Mouse (Mus musculus): ENCODE results near the gene Ascc2. TPM values are rescaled to one million over a fixed set of nuclear protein-coding genes. Genes with fewer than 3 reads are reported as not detected.

Gene Ascc2
- polyA plus RNA-seq, 1 experiment, result 17.2 TPM

- Histone ChIP-seq H3K4me3 (ENCODE audit: low read depth, low read length) (no peak overlapping the region), H3K27me3 (ENCODE audit: control insufficient read depth, insufficient read depth, low read length) (no peaks in the 10 kb centered on the region), H3K4me1 (ENCODE audit: control insufficient read depth, insufficient read depth, insufficient read length, low read length) (no peaks in the 10 kb centered on the region), H3K36me3 (ENCODE audit: control insufficient read depth, insufficient read depth, low read length) (peaks cover 2% of the 10 kb centered on the region), H3K27ac (ENCODE audit: insufficient read depth, low read depth, low read length) (no peak overlapping the region)
- no peak for TF ChIP-seq POLR2A (IDR thresholded peaks at IDR 0.05; ENCODE audit: low read depth, low read length)
- no peak for TF ChIP-seq CTCF (IDR thresholded peaks at IDR 0.05; ENCODE audit: extremely low read depth, insufficient read length, insufficient replicate concordance, low read depth, low read length)
- 77% methylated on average over 5 of the region's 5 CpGs for WGBS
Observed at GRCm38 (mm10) chr11:4718548-4718947, 81.0 kb downstream of the Ascc2 start.

GRCm38 (mm10) chr11:4719961-4720360 is 82.4 kb downstream of the Ascc2 start:
- Histone ChIP-seq H3K4me1 (ENCODE audit: control insufficient read depth, insufficient read depth, insufficient read length, low read length) (no peaks in the 10 kb centered on the region), H3K4me3 (ENCODE audit: low read depth, low read length) (no peak overlapping the region), H3K36me3 (ENCODE audit: control insufficient read depth, insufficient read depth, low read length) (peaks cover 10% of the 10 kb centered on the region), H3K27ac (ENCODE audit: insufficient read depth, low read depth, low read length) (no peak overlapping the region), H3K27me3 (ENCODE audit: control insufficient read depth, insufficient read depth, low read length) (no peaks in the 10 kb centered on the region)
- no peak for TF ChIP-seq CTCF (IDR thresholded peaks at IDR 0.05; ENCODE audit: extremely low read depth, insufficient read length, insufficient replicate concordance, low read depth, low read length)
- WGBS, result 88% methylated on average over 9 of the region's 9 CpGs

- Histone ChIP-seq H3K27me3 (ENCODE audit: control insufficient read depth, insufficient read depth, low read length) (no peaks in the 10 kb centered on the region), H3K27ac (ENCODE audit: insufficient read depth, low read depth, low read length) (no peak overlapping the region), H3K4me1 (ENCODE audit: control insufficient read depth, insufficient read depth, insufficient read length, low read length) (no peaks in the 10 kb centered on the region), H3K36me3 (ENCODE audit: control insufficient read depth, insufficient read depth, low read length) (peaks cover 10% of the 10 kb centered on the region), H3K4me3 (ENCODE audit: low read depth, low read length) (no peak overlapping the region)
- TF ChIP-seq POLR2A (IDR thresholded peaks at IDR 0.05; ENCODE audit: low read depth, low read length) (no peak), CTCF (IDR thresholded peaks at IDR 0.05; ENCODE audit: extremely low read depth, insufficient read length, insufficient replicate concordance, low read depth, low read length) (no peak)
- WGBS, result 77% methylated on average over 11 of the region's 11 CpGs
Observed at GRCm38 (mm10) chr11:4720393-4720792, 82.8 kb downstream of the Ascc2 start.

- peaks cover 15% of the 10 kb centered on the region for H3K36me3 ChIP-seq (ENCODE audit: control insufficient read depth, insufficient read depth, low read length)
- TF ChIP-seq CTCF (IDR thresholded peaks at IDR 0.05; ENCODE audit: extremely low read depth, insufficient read length, insufficient replicate concordance, low read depth, low read length), result no peak
- no peak for TF ChIP-seq POLR2A (IDR thresholded peaks at IDR 0.05; ENCODE audit: low read depth, low read length)
- H3K4me3 ChIP-seq (ENCODE audit: low read depth, low read length), result no peak overlapping the region
- 56% methylated on average over 7 of the region's 7 CpGs for WGBS
- H3K27ac ChIP-seq (ENCODE audit: insufficient read depth, low read depth, low read length), result no peak overlapping the region
- H3K27me3 ChIP-seq (ENCODE audit: control insufficient read depth, insufficient read depth, low read length), result no peaks in the 10 kb centered on the region
- H3K4me1 ChIP-seq (ENCODE audit: control insufficient read depth, insufficient read depth, insufficient read length, low read length), result no peaks in the 10 kb centered on the region
Observed at GRCm38 (mm10) chr11:4720900-4721580, 83.5 kb downstream of the Ascc2 start.

- WGBS, result 81% methylated on average over 8 of the region's 8 CpGs
- TF ChIP-seq POLR2A (IDR thresholded peaks at IDR 0.05; ENCODE audit: low read depth, low read length) (no peak), CTCF (IDR thresholded peaks at IDR 0.05; ENCODE audit: extremely low read depth, insufficient read length, insufficient replicate concordance, low read depth, low read length) (no peak)
- no peak overlapping the region for H3K27ac ChIP-seq (ENCODE audit: insufficient read depth, low read depth, low read length)
- no peaks in the 10 kb centered on the region for H3K27me3 ChIP-seq (ENCODE audit: control insufficient read depth, insufficient read depth, low read length)
- H3K4me3 ChIP-seq (ENCODE audit: low read depth, low read length), result no peak overlapping the region
- no peaks in the 10 kb centered on the region for H3K4me1 ChIP-seq (ENCODE audit: control insufficient read depth, insufficient read depth, insufficient read length, low read length)
- H3K36me3 ChIP-seq (ENCODE audit: control insufficient read depth, insufficient read depth, low read length), result peaks cover 15% of the 10 kb centered on the region
Observed at GRCm38 (mm10) chr11:4721728-4722127, 84.2 kb downstream of the Ascc2 start.

- peaks cover 3% of the 10 kb centered on the region for H3K4me1 ChIP-seq (ENCODE audit: control insufficient read depth, insufficient read depth, insufficient read length, low read length)
- no peak overlapping the region for H3K27ac ChIP-seq (ENCODE audit: insufficient read depth, low read depth, low read length)
- 22% methylated on average over 12 of the region's 12 CpGs for WGBS
- H3K36me3 ChIP-seq (ENCODE audit: control insufficient read depth, insufficient read depth, low read length), result peaks cover 16% of the 10 kb centered on the region
- H3K4me3 ChIP-seq (ENCODE audit: low read depth, low read length), result no peak overlapping the region
- H3K27me3 ChIP-seq (ENCODE audit: control insufficient read depth, insufficient read depth, low read length), result no peaks in the 10 kb centered on the region
- TF ChIP-seq CTCF (IDR thresholded peaks at IDR 0.05; ENCODE audit: extremely low read depth, insufficient read length, insufficient replicate concordance, low read depth, low read length) (no peak), POLR2A (IDR thresholded peaks at IDR 0.05; ENCODE audit: low read depth, low read length) (no peak)
Observed at GRCm38 (mm10) chr11:4729603-4730002, 92.1 kb downstream of the Ascc2 start.

- WGBS, result 39% methylated on average over 6 of the region's 6 CpGs
- peaks cover 16% of the 10 kb centered on the region for H3K36me3 ChIP-seq (ENCODE audit: control insufficient read depth, insufficient read depth, low read length)
- TF ChIP-seq POLR2A (IDR thresholded peaks at IDR 0.05; ENCODE audit: low read depth, low read length), result no peak
- no peak for TF ChIP-seq CTCF (IDR thresholded peaks at IDR 0.05; ENCODE audit: extremely low read depth, insufficient read length, insufficient replicate concordance, low read depth, low read length)
- no peaks in the 10 kb centered on the region for H3K27me3 ChIP-seq (ENCODE audit: control insufficient read depth, insufficient read depth, low read length)
- H3K4me3 ChIP-seq (ENCODE audit: low read depth, low read length), result no peak overlapping the region
- H3K27ac ChIP-seq (ENCODE audit: insufficient read depth, low read depth, low read length), result no peak overlapping the region
- H3K4me1 ChIP-seq (ENCODE audit: control insufficient read depth, insufficient read depth, insufficient read length, low read length), result peaks cover 3% of the 10 kb centered on the region
Observed at GRCm38 (mm10) chr11:4730096-4730495, 92.5 kb downstream of the Ascc2 start.

Measured in small intestine, adult 2 months (tissue).